Mouse (Mus musculus) lung, postnatal 0 days (tissue): ENCODE results near the gene Itfg2. TPM values are rescaled to one million over a fixed set of nuclear protein-coding genes. Genes with fewer than 3 reads are reported as not detected.

Experiments used
- ATAC-seq: fragments of 200-750 bp; cut with Nextera tagmentation; 2 replicates; pipeline ENCODE4 v1.8.0; 2017; ENCODE audit warnings: moderate library complexity
- DNase-seq: peaks from one replicate; pipeline ENCODE4 v3.0.0-alpha.2; 2016; ENCODE audit warnings: low spot score
- H3K27ac ChIP-seq: fragments of 300-500 bp; sonication (generic); 2 replicates; pipeline ENCODE4 v1.5.1; 2014; ENCODE audit warnings: antibody characterized with exemption, mild to moderate bottlenecking, low read length, mixed read lengths
- H3K27me3 ChIP-seq: fragments of 300-500 bp; sonication (generic); replicated peaks from 2 replicates; pipeline ENCODE4 v1.6.1; 2014; ENCODE audit warnings: low read length, mixed read lengths; ENCODE audit not compliant: insufficient read depth
- H3K36me3 ChIP-seq: fragments of 300-500 bp; sonication (generic); 2 replicates; pipeline ENCODE4 v1.6.1; 2014; ENCODE audit warnings: low read length, mixed read lengths; ENCODE audit not compliant: insufficient read depth
- H3K4me1 ChIP-seq: fragments of 300-500 bp; sonication (generic); 2 replicates; pipeline ENCODE4 v1.6.1; 2014; ENCODE audit warnings: antibody characterized with exemption, low read depth, low read length, mixed read lengths; ENCODE audit not compliant: insufficient read depth
- H3K4me2 ChIP-seq: fragments of 300-500 bp; sonication (generic); replicated peaks from 2 replicates; pipeline ENCODE4 v1.6.1; 2014; ENCODE audit warnings: low read depth, mild to moderate bottlenecking, low read length, moderate library complexity, mixed read lengths
- H3K4me3 ChIP-seq: fragments of 300-500 bp; sonication (generic); 2 replicates; pipeline ENCODE4 v1.5.1; 2014; ENCODE audit warnings: low read depth, low read length
- H3K9ac ChIP-seq: fragments of 300-500 bp; sonication (generic); replicated peaks from 2 replicates; pipeline ENCODE4 v1.6.1; 2014; ENCODE audit warnings: low read depth, mild to moderate bottlenecking
- H3K9me3 ChIP-seq: fragments of 300-500 bp; sonication (generic); 2 replicates; pipeline ENCODE4 v1.6.1; 2016; ENCODE audit warnings: low read length, mixed read lengths
- CTCF ChIP-seq: IDR thresholded peaks from 2 replicates; pipeline ENCODE4 v1.5.1; 2016; ENCODE audit warnings: antibody characterized with exemption, mild to moderate bottlenecking
- EP300 ChIP-seq: IDR thresholded peaks from 2 replicates; pipeline ENCODE4 v1.6.1; 2016; ENCODE audit warnings: antibody characterized with exemption, mild to moderate bottlenecking, control low read depth
- WGBS: fragments of 180-500 bp; shearing (Covaris S2); extraction: QIAGEN DNeasy Blood & Tissue Kit; methylation state at CpG from one replicate; pipeline ENCODE4 v1.1.7; 2014; 5-methylcytosine and 5-hydroxymethylcytosine counted together
- polyA plus RNA-seq: library from polyadenylated mRNA; unstranded; fragments of >200 nt; fragmentation: Nextera tagmentation; extraction: Ambion mirVana; gene quantifications from 2 replicates; pipeline ENCODE4 v1.2.1, GENCODE M21; 2015

Itfg2 gene
- polyA plus RNA-seq, 1 experiment from 2014 or later: 19.8 TPM

GRCm38 (mm10) chr6:128437288-128437687 lies 12.6 kb upstream of the Itfg2 start:
- peak overlapping the region; percentile 87 for H3K4me3 ChIP-seq
- H3K9ac ChIP-seq: peak overlapping the region; percentile 80
- peaks cover 12% of the 10 kb centered on the region; the same call in 1 of the 2 replicates for H3K4me1 ChIP-seq
- H3K9me3 ChIP-seq: no peaks in the 10 kb centered on the region
- no peaks in the 10 kb centered on the region for H3K27me3 ChIP-seq
- WGBS: 7% methylated on average over 10 of the region's 10 CpGs
- DNase-seq (no peak), ATAC-seq (no peak)
- TF ChIP-seq EP300 (no peak), CTCF (no peak)
- H3K4me2 ChIP-seq: peak overlapping the region; percentile 92
- H3K36me3 ChIP-seq: peaks cover 24% of the 10 kb centered on the region
- H3K27ac ChIP-seq: peak overlapping the region; percentile 95

DNA sequence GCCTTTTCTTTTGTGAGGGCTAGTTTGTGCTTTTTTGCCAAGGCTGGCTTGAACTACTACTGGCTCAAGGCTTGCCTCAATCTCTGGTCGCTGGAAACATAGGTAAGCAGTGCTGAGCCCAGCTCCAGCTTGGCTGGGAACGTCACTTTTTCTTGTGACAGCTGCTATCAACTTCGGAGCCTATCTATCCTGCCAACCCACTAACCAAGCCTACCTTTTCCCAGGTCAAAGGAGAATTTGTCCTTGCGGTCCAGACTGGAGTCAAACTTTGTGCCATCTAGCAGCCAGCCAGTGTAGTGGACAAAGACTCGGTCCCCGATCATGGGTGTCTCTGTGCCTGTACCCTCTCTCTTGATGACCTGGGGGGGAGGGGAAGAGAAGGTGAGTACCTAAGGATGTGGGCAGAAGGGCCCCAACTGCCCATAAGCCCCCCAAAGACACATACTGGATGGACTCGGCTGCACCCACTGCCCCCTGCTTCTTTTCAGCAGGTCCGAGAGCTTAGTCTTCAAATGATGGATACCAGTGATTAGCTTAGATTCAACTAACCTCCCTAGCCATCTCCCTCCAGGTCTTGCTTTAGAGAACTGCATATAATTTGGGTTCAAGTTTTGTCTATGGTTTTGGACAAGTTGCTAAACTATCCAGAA lies 11.8 kb upstream of the Itfg2 start:
- no peak for TF ChIP-seq EP300
- TF ChIP-seq CTCF: no peak
- WGBS: 82% methylated on average over 8 of the region's 8 CpGs

GRCm38 (mm10) chr6:128435474-128435873 lies 10.7 kb upstream of the Itfg2 start:
- TF ChIP-seq EP300 (peak; percentile 63), CTCF (no peak)
- H3K4me2 ChIP-seq: no peak overlapping the region
- ATAC-seq (peak; percentile 4; the same call in 1 of the 2 replicates), DNase-seq (peak; percentile 86)
- H3K9me3 ChIP-seq: no peaks in the 10 kb centered on the region
- no peak overlapping the region for H3K9ac ChIP-seq
- 19% methylated on average over 5 of the region's 5 CpGs for WGBS
- H3K36me3 ChIP-seq: peaks cover 31% of the 10 kb centered on the region
- no peaks in the 10 kb centered on the region for H3K27me3 ChIP-seq
- H3K4me3 ChIP-seq: no peak overlapping the region
- H3K4me1 ChIP-seq: peaks cover 12% of the 10 kb centered on the region; the same call in 1 of the 2 replicates
- peak overlapping the region; percentile 1; the same call in 1 of the 2 replicates for H3K27ac ChIP-seq

More for the DNA sequence above, 11.8 kb upstream of the Itfg2 start:
- Histone ChIP-seq H3K4me1 (peaks cover 12% of the 10 kb centered on the region; the same call in 1 of the 2 replicates), H3K9me3 (no peaks in the 10 kb centered on the region), H3K36me3 (peaks cover 26% of the 10 kb centered on the region), H3K4me3 (no peak overlapping the region), H3K9ac (no peak overlapping the region), H3K4me2 (peak overlapping the region; percentile 92), H3K27me3 (no peaks in the 10 kb centered on the region), H3K27ac (no peak overlapping the region)
- ATAC-seq: no peak
- DNase-seq: no peak

DNA sequence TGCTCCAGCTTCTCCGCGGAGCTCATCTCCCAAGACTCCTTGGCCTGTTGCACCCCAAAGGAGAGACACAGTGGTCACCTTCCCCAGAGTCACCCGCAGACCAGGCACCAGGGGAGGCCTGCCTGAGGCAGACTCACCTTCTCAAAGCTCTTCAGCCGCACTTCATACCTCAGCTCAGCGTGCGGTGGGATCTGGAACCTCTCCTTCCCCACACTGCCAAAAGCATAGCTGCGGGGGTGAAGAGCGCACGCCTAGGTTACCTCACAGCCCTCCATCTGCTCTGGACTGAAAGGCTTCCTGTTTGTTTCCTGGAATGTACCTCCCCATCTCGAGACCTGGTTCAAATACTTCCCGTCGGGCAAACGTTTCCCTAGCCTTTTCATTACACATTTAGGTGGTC lies 8.8 kb upstream of the Itfg2 start:
- 76% methylated on average over 11 of the region's 13 CpGs for WGBS
- H3K4me2 ChIP-seq: no peak overlapping the region
- no peak overlapping the region for H3K27ac ChIP-seq
- peaks cover 12% of the 10 kb centered on the region; the same call in 1 of the 2 replicates for H3K4me1 ChIP-seq
- H3K9me3 ChIP-seq: no peaks in the 10 kb centered on the region
- H3K27me3 ChIP-seq: no peaks in the 10 kb centered on the region
- no peak overlapping the region for H3K9ac ChIP-seq
- DNase-seq (no peak), ATAC-seq (no peak)
- TF ChIP-seq CTCF: no peak
- TF ChIP-seq EP300: no peak
- peaks cover 43% of the 10 kb centered on the region for H3K36me3 ChIP-seq
- no peak overlapping the region for H3K4me3 ChIP-seq

DNA sequence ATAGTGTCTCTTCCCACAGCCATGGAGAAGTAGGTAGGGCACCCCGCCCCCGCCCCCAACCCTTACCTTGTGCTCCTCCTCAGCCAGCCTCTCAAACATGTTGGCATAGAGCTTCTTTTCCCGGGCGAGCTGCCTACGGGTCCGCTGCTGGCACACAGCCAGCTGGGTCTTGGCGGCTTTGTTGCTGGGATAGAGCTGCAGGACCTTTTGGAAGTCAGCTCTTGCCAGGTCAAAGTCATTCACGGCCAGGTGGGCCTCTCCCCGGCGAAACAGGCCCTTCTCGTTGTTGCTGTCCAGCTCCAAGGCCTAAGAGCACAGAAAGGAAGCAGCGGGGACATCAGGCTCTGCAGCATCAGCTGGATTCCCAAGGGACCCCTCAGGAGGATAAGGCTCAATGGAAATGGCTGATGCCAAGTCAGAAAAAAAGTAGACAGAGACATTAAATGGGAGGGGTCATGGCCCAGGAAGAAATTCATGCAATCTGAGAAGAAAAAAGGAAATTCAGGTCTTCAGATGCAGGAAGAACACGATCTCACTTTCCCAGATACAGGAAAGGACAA lies 7.7 kb upstream of the Itfg2 start:
- H3K4me2 ChIP-seq: no peak overlapping the region

DNA sequence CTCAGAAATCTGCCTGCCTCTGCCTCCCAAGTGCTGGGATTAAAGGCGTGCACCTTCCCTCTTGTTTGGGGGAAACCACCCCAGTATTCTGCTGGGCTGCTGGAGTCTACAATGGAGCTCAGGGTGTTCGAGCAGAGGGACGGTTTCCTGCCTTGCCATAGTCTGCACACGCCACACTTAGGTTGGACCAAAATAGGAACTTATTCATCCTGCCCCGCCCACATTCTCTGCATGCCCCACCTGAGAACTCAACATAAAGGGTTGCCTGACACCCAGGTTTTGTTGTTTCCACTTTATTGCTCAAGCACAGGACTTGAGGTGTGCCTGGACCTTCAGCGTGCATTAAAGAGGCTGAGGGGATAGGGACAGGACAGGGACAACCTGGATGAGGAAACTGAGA lies 5.1 kb upstream of the Itfg2 start:
- Histone ChIP-seq H3K27ac (no peak overlapping the region), H3K36me3 (peaks cover 39% of the 10 kb centered on the region), H3K27me3 (no peaks in the 10 kb centered on the region), H3K9me3 (no peaks in the 10 kb centered on the region), H3K9ac (no peak overlapping the region), H3K4me1 (no peaks in the 10 kb centered on the region), H3K4me2 (no peak overlapping the region), H3K4me3 (no peak overlapping the region)
- peak; percentile 73 for DNase-seq
- 70% methylated on average over 6 of the region's 6 CpGs for WGBS
- no peak for TF ChIP-seq CTCF
- TF ChIP-seq EP300: peak; percentile 48; the same call in 1 of the 2 replicates
- ATAC-seq: peak; percentile 68

More for the DNA sequence above, 7.7 kb upstream of the Itfg2 start:
- TF ChIP-seq EP300: no peak
- no peak for TF ChIP-seq CTCF
- no peak for DNase-seq
- Histone ChIP-seq H3K9me3 (no peaks in the 10 kb centered on the region), H3K4me1 (peaks cover 12% of the 10 kb centered on the region; the same call in 1 of the 2 replicates), H3K36me3 (peaks cover 43% of the 10 kb centered on the region), H3K4me3 (no peak overlapping the region), H3K27ac (no peak overlapping the region), H3K9ac (no peak overlapping the region), H3K27me3 (no peaks in the 10 kb centered on the region)
- 56% methylated on average over 13 of the region's 13 CpGs for WGBS
- no peak for ATAC-seq
